Mouse (Mus musculus): ENCODE results near the gene Atg2a. TPM values are rescaled to one million over a fixed set of nuclear protein-coding genes. Genes with fewer than 3 reads are reported as not detected.
A peak's percentile ranks its signal among the peaks of the same experiment; 100 is the strongest.

Gene Atg2a
- polyA plus RNA-seq, 1 experiment from 2014 or later = 8.9 TPM

- H3K4me3 ChIP-seq = no peak overlapping the region
- no peak overlapping the region for H3K4me2 ChIP-seq
- no peaks in the 10 kb centered on the region for H3K9me3 ChIP-seq (replicated peaks)
- no peaks in the 10 kb centered on the region for H3K4me1 ChIP-seq
- peaks cover 86% of the 10 kb centered on the region for H3K36me3 ChIP-seq (ENCODE audit: poor library complexity, severe bottlenecking)
- ATAC-seq = no peak
- 89% methylated on average over 10 of the region's 10 CpGs for WGBS
- no peak overlapping the region for H3K9ac ChIP-seq
- peak overlapping the region; percentile 19; the same call in 1 of the 2 replicates for H3K27ac ChIP-seq
- no peaks in the 10 kb centered on the region for H3K27me3 ChIP-seq
Observed at GRCm38 (mm10) chr19:6291117-6291781, 49.8 kb downstream of the Atg2a start.

DNA sequence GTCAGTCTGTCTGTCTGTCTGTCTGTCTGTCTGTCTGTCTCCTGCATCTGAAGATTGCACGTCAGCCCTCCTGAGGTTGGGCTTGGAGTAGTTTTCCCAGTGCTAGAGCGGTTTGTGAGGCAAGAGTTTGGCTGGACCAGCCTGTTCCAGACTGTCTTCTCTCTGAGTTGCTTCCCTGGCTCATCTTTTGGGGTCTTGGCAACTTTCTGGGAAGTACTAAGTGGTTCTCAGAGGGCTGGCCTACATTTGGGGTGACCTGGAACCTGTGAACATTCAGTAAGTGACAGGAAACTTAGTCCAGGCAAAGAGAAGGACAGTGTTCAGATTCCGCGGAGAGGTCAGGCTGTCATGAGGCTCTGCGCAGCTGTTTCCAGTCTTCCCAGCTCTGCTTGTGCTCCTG is 50.8 kb downstream of the Atg2a start:
- Histone ChIP-seq H3K4me2 (no peak overlapping the region), H3K4me3 (no peak overlapping the region), H3K9me3 (replicated peaks) (no peaks in the 10 kb centered on the region), H3K27me3 (no peaks in the 10 kb centered on the region), H3K9ac (no peak overlapping the region), H3K4me1 (no peaks in the 10 kb centered on the region), H3K27ac (no peak overlapping the region), H3K36me3 (ENCODE audit: poor library complexity, severe bottlenecking) (peaks cover 86% of the 10 kb centered on the region)
- no peak for ATAC-seq
- WGBS = 93% methylated on average over 5 of the region's 5 CpGs

GRCm38 (mm10) chr19:6294301-6294700 is 52.8 kb downstream of the Atg2a start:
- Histone ChIP-seq H3K4me3 (no peak overlapping the region), H3K4me2 (no peak overlapping the region), H3K4me1 (no peaks in the 10 kb centered on the region), H3K9ac (no peak overlapping the region), H3K36me3 (ENCODE audit: poor library complexity, severe bottlenecking) (peaks cover 91% of the 10 kb centered on the region), H3K9me3 (replicated peaks) (no peaks in the 10 kb centered on the region), H3K27ac (no peak overlapping the region), H3K27me3 (no peaks in the 10 kb centered on the region)
- no peak for ATAC-seq
- WGBS = 95% methylated on average over 17 of the region's 17 CpGs

GRCm38 (mm10) chr19:6296551-6297210 is 55.2 kb downstream of the Atg2a start:
- peaks cover 91% of the 10 kb centered on the region for H3K36me3 ChIP-seq (ENCODE audit: poor library complexity, severe bottlenecking)
- H3K9me3 ChIP-seq (replicated peaks) = no peaks in the 10 kb centered on the region
- ATAC-seq = no peak
- H3K4me1 ChIP-seq = no peaks in the 10 kb centered on the region
- WGBS = 93% methylated on average over 5 of the region's 5 CpGs
- no peak overlapping the region for H3K27ac ChIP-seq
- H3K4me2 ChIP-seq = no peak overlapping the region
- no peaks in the 10 kb centered on the region for H3K27me3 ChIP-seq
- no peak overlapping the region for H3K4me3 ChIP-seq
- no peak overlapping the region for H3K9ac ChIP-seq

GRCm38 (mm10) chr19:6297641-6298040 is 56.2 kb downstream of the Atg2a start:
- no peaks in the 10 kb centered on the region for H3K27me3 ChIP-seq
- no peaks in the 10 kb centered on the region for H3K9me3 ChIP-seq (replicated peaks)
- H3K4me1 ChIP-seq = no peaks in the 10 kb centered on the region
- no peak overlapping the region for H3K4me2 ChIP-seq
- ATAC-seq = no peak
- H3K4me3 ChIP-seq = no peak overlapping the region
- WGBS = 93% methylated on average over 9 of the region's 9 CpGs
- no peak overlapping the region for H3K9ac ChIP-seq
- H3K27ac ChIP-seq = no peak overlapping the region
- H3K36me3 ChIP-seq (ENCODE audit: poor library complexity, severe bottlenecking) = peaks cover 83% of the 10 kb centered on the region

DNA sequence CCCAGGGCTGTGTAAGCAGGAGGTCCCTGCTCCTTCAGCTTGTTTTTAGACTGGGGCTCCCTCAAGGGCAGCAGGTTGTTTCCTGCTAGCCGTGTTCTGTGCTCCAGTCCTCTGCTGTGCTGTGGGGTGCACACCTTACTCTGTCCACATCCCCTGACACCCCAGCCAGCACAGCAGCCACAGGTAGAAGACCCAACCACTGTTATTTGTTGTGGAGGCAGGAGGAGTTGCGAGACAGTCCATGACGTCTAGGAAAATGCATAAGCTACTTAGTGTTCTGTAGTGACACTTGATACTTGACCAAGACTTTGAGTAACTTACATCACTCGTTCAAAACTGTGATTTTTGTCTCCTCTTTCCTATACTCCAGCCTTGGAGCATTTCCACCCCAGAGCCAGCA is 57.5 kb downstream of the Atg2a start:
- no peaks in the 10 kb centered on the region for H3K9me3 ChIP-seq (replicated peaks)
- no peak for ATAC-seq
- no peak overlapping the region for H3K27ac ChIP-seq
- H3K4me2 ChIP-seq = no peak overlapping the region
- no peak overlapping the region for H3K4me3 ChIP-seq
- H3K27me3 ChIP-seq = no peaks in the 10 kb centered on the region
- peaks cover 71% of the 10 kb centered on the region for H3K36me3 ChIP-seq (ENCODE audit: poor library complexity, severe bottlenecking)
- no peak overlapping the region for H3K9ac ChIP-seq
- WGBS = 86% methylated on average over 4 of the region's 4 CpGs
- H3K4me1 ChIP-seq = no peaks in the 10 kb centered on the region

DNA sequence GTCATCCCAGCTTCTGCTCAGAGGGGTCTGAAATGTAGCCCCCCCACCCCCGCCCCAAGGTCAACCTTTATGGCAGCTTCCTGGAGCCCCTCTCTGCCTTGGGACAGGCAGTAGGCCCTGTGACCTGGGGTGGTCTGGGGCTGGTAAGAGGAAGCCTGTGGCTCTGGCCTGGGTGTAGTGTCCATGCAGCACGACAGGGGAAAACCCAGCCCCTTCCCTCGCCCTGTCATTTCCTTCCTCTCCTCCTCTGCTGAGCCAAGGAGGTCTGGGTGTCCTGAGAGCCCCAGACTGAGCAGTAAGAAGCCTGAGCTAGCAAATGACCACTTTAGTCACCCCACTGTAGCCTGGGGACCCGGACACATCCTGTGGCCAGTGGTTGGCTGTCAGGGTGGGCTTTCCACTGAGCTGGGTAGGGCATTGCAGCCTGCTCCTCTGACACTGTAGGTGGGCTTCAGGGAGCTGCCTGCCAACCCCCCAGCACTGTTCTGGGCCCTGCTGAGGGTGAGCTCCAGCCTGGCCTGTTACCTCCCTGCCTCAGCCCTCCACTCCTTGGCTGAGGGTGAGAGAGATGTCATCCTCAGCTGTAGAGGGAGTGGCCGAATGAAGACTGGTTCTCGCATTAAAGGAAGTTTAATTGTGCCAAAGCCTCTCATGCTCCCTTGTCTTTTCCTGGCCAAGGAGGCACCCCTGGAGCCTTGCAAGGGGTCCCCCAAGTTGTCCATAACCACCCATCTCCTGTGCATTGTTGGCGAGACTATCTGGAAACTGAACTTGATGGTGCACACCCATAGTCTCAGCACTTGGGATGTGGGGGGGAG is 58.2 kb downstream of the Atg2a start:
- no peak overlapping the region for H3K4me3 ChIP-seq
- ATAC-seq = no peak
- no peak overlapping the region for H3K27ac ChIP-seq
- no peaks in the 10 kb centered on the region for H3K27me3 ChIP-seq
- no peak overlapping the region for H3K9ac ChIP-seq
- H3K4me1 ChIP-seq = no peaks in the 10 kb centered on the region
- no peaks in the 10 kb centered on the region for H3K9me3 ChIP-seq (replicated peaks)
- H3K36me3 ChIP-seq (ENCODE audit: poor library complexity, severe bottlenecking) = peaks cover 64% of the 10 kb centered on the region
- H3K4me2 ChIP-seq = no peak overlapping the region
- WGBS = 87% methylated on average over 7 of the region's 7 CpGs

DNA sequence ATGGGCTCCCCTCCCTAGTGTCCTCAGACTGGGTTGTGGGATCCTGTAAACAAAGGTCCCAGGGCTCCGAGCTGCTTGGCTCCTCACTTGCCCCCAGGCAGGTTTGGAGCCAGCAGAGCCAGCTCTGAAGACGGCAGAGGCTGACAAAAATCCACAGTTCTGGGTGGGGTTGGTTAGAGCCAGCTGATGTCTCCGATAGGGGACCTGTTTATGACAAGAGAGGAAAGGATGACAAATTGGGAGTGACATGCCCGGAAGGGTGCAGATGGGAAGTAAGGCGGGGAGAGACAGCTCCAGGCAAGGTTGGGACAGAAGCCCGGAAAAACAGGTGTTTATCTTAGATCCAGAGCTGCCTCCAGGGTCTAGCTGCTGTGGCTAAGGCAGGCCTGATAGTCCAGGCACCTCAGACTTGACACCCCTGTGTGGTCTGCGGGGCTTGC is 59.0 kb downstream of the Atg2a start:
- no peak overlapping the region for H3K4me2 ChIP-seq
- H3K27ac ChIP-seq = no peak overlapping the region
- H3K27me3 ChIP-seq = no peaks in the 10 kb centered on the region
- H3K4me3 ChIP-seq = no peak overlapping the region
- no peaks in the 10 kb centered on the region for H3K4me1 ChIP-seq
- no peak overlapping the region for H3K9ac ChIP-seq
- no peaks in the 10 kb centered on the region for H3K9me3 ChIP-seq (replicated peaks)
- WGBS = 87% methylated on average over 7 of the region's 7 CpGs
- no peak for ATAC-seq
- peaks cover 56% of the 10 kb centered on the region for H3K36me3 ChIP-seq (ENCODE audit: poor library complexity, severe bottlenecking)

DNA sequence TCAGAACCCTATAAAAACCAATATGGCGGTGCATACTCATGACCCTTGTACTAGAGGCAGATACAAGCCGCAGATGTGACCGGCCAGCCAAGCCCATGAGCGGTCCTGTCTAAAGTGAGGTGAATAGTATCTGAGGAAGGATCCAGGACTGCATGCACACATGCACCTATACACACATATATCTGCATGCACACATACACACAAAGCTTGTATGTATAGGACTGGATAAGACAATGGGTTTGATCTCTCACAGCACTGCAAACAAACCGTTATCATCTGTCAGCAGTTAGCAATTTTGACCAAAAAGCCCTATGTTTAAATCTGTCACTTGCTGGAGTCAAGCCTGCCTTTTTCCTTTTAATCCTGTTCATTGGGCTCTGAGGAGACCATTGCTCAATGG is 60.6 kb downstream of the Atg2a start:
- H3K27me3 ChIP-seq = no peaks in the 10 kb centered on the region
- no peaks in the 10 kb centered on the region for H3K9me3 ChIP-seq (replicated peaks)
- no peak overlapping the region for H3K27ac ChIP-seq
- no peak overlapping the region for H3K4me3 ChIP-seq
- H3K9ac ChIP-seq = no peak overlapping the region
- no peak overlapping the region for H3K4me2 ChIP-seq
- 94% methylated on average over 5 of the region's 5 CpGs for WGBS
- H3K4me1 ChIP-seq = peaks cover 10% of the 10 kb centered on the region
- peaks cover 39% of the 10 kb centered on the region for H3K36me3 ChIP-seq (ENCODE audit: poor library complexity, severe bottlenecking)
- no peak for ATAC-seq

DNA sequence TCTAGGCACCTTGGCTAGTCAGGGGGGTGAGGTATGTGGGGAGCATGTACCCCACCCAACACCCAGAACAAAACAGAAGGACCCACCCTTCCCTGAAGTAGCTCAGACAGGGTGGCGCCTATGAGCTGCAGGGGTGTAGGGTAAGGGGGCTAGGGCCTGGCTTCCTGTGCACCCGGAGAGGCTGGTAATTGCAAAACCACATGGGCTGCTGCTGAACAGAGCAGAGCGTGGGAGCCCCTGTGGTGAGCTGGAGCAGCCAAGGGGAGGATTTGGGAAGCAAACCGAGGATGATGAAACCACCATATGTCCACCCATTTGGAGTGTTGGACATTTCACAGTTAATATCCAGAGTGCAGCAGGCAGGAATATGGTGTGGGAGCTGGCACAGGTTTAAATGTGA is 61.1 kb downstream of the Atg2a start:
- Histone ChIP-seq H3K27ac (no peak overlapping the region), H3K9ac (no peak overlapping the region), H3K4me1 (peaks cover 11% of the 10 kb centered on the region), H3K9me3 (replicated peaks) (no peaks in the 10 kb centered on the region), H3K4me2 (no peak overlapping the region), H3K4me3 (no peak overlapping the region), H3K27me3 (no peaks in the 10 kb centered on the region), H3K36me3 (ENCODE audit: poor library complexity, severe bottlenecking) (peaks cover 35% of the 10 kb centered on the region)
- WGBS = 42% methylated on average over 4 of the region's 4 CpGs
- peak; percentile 29; the same call in 1 of the 2 replicates for ATAC-seq

DNA sequence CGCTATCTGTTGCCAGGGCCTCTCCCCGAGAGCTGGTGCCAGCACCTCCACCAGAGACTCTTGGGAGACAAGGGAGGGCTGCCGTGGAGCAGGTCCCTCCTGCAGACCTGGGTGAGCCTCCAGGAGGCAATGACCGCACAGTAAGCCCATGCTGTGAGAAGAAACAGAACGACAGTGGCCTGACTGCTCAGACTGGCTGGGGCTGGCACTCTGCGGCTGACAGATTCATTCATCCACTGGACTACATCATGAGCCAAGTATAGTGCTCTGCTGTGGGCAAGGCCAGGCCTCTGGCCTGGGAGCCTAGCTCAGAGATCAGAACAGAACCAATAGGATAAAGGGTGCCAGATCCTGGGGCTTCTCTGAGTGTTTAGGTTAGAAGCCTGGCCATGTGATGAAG is 62.4 kb downstream of the Atg2a start:
- Histone ChIP-seq H3K36me3 (ENCODE audit: poor library complexity, severe bottlenecking) (peaks cover 22% of the 10 kb centered on the region), H3K4me1 (peaks cover 11% of the 10 kb centered on the region), H3K4me3 (no peak overlapping the region), H3K9me3 (replicated peaks) (no peaks in the 10 kb centered on the region), H3K27ac (no peak overlapping the region), H3K4me2 (no peak overlapping the region), H3K27me3 (no peaks in the 10 kb centered on the region), H3K9ac (no peak overlapping the region)
- ATAC-seq = no peak
- 87% methylated on average over 6 of the region's 6 CpGs for whole genome bisulfite sequencing

DNA sequence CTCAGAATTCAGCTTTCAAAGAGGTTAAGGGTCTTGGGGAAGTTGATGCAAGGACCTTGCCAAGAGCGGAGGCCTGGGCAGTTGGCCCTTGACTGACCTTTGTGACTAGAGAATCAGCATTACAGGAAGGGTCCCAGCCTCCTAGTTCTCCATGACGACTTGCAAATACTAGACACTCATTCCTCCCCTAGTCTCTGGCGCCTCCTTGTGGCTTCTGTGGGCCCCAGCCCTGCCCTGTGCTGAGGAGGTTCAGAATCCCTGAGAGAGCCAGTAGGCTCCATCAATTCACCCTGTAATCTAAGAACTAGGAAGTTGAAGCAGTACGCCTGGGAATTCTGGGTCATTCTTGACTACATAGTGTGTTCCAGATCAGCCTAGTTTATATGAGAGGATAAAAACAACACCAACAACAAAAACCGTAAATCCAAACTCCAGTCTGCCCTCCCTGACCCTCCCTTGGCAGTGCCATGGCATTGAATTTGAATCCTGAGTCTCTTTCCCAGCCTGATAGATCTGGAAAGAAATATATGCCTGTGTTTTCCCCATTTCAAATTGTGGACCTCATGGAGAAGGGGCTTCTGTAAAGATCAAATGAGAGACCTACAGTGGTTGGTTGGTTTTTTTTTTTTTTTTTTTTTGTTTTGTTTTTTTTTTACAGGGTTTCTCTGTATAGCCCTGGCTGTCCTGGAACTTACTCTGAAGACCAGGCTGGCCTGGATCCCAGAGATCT is 63.5 kb downstream of the Atg2a start:
- Histone ChIP-seq H3K9ac (no peak overlapping the region), H3K4me2 (no peak overlapping the region), H3K4me1 (peaks cover 11% of the 10 kb centered on the region), H3K36me3 (ENCODE audit: poor library complexity, severe bottlenecking) (peaks cover 11% of the 10 kb centered on the region), H3K27ac (no peak overlapping the region), H3K4me3 (no peak overlapping the region), H3K9me3 (replicated peaks) (no peaks in the 10 kb centered on the region), H3K27me3 (no peaks in the 10 kb centered on the region)
- ATAC-seq = peak; percentile 57; the same call in 1 of the 2 replicates
- WGBS = 28% methylated on average over 5 of the region's 5 CpGs
